ENCODE assay signal across 8 mouse cellular contexts in genomic region chr1:186833441-186833895, GRCm38 (mm10).
DNase-seq lines count a peak whose midpoint lies in the region; ATAC-seq and TF ChIP-seq lines count a peak whose summit lies in the region.

No protein-coding gene starts in this region.

- TF ChIP-seq CTCF in left cerebral cortex, adult 2 months (IDR thresholded peaks at IDR 0.05), result no peak

- peak; percentile 72 for ATAC-seq in midbrain, embryonic 11.5 days (ENCODE audit: low FRiP score)

- H3K27me3 ChIP-seq in midbrain, embryonic 11.5 days (ENCODE audit: control insufficient read depth, insufficient read depth, low read length), result 0 out of 2 replicates have a peak, but pooled peaks cover 2% of the 10 kb centered on the region

- no peaks in the 10 kb centered on the region for H3K9me3 ChIP-seq in midbrain, embryonic 11.5 days (ENCODE audit: control insufficient read depth, low read length)

- no peaks in the 10 kb centered on the region for H3K36me3 ChIP-seq in midbrain, embryonic 11.5 days (ENCODE audit: control insufficient read depth, insufficient read depth, low read length)

- under 1% methylated on average over 17 of the region's 17 CpGs for WGBS in midbrain, embryonic 11.5 days

- H3K4me2 ChIP-seq in midbrain, embryonic 11.5 days, result peak overlapping the region; percentile 83

- H3K4me3 ChIP-seq in left cerebral cortex, adult 2 months, result peak overlapping the region; percentile 34; the same call in 1 of the 2 replicates
- H3K4me3 ChIP-seq in midbrain, embryonic 11.5 days (ENCODE audit: low read depth, low read length), result peak overlapping the region; percentile 32

- no peak overlapping the region for H3K27ac ChIP-seq in left cerebral cortex, adult 2 months
- H3K27ac ChIP-seq in midbrain, embryonic 11.5 days (ENCODE audit: low read depth, low read length), result no peak overlapping the region; the same call in 1 of the 2 replicates

- intact Hi-C loops in left cerebral cortex, adult 2 months (cut with DNase I), result loop anchor here (10.0 kb wide), 1 partner anchor 1141 kb away; no protein-coding TSS in a partner anchor
- intact Hi-C loops in left cerebral cortex, postnatal 36 days (cut with DNase I), result loop anchor here (10.0 kb wide), 1 partner anchor 301 kb away; no protein-coding TSS in a partner anchor
- intact Hi-C loops in heart, postnatal 14 days (cut with DNase I), result no loop called here

- peak in 1 of 2 experiments; percentile 10 for DNase-seq in left cerebral cortex, adult 2 months (ENCODE audit: extremely low spot score in 1 of 2, low spot score in 2 of 2)
- DNase-seq in left cerebral cortex, postnatal 36 days (ENCODE audit: low spot score in 2 of 2), result no peak
- peak; percentile 56 for DNase-seq in embryo, embryonic 11 days
- peak; percentile 7 for DNase-seq in heart, postnatal 14 days
- DNase-seq in midbrain, embryonic 11.5 days (ENCODE audit: low spot score, missing footprints), result peak; percentile 95
- no peak for DNase-seq in testis, postnatal 14 days (ENCODE audit: low spot score)
- DNase-seq in gastrocnemius, postnatal 25 days, result no peak
- DNase-seq in left cerebral cortex, adult 18-20 months (ENCODE audit: low spot score in 2 of 2), result no peak

- H3K4me1 ChIP-seq in midbrain, embryonic 11.5 days (ENCODE audit: control insufficient read depth, insufficient read depth, low read length), result peaks cover 10% of the 10 kb centered on the region

- peak overlapping the region; percentile 64 for H3K9ac ChIP-seq in midbrain, embryonic 11.5 days (ENCODE audit: low read length)

Comparison
In these comparisons a context has a peak if more than half of its experiments do, and no peak if none do; other contexts are left out.
1. DNase-seq: peak in embryo, embryonic 11 days (single experiment), heart, postnatal 14 days (2 of 2) and midbrain, embryonic 11.5 days (single experiment); none in left cerebral cortex, postnatal 36 days (0 of 2), testis, postnatal 14 days (single experiment), gastrocnemius, postnatal 25 days (single experiment) and left cerebral cortex, adult 18-20 months (0 of 2).